Mouse (Mus musculus): ENCODE measurements around the gene Cd276. TPM values are rescaled to one million over a fixed set of nuclear protein-coding genes. Genes with fewer than 3 reads are reported as not detected.

The Cd276 gene
- polyA plus RNA-seq, 1 experiment: 4.8 TPM

- WGBS: 60% methylated on average over 3 of the region's 3 CpGs
- H3K27me3 ChIP-seq (ENCODE audit: control insufficient read depth, insufficient read depth, low read length): no peaks in the 10 kb centered on the region
These were observed 5.5 kb downstream of the Cd276 start for GRCm38 (mm10) chr9:58549694-58550093.

GRCm38 (mm10) chr9:58548897-58549296, 6.3 kb downstream of the Cd276 start:
- no peaks in the 10 kb centered on the region for H3K27me3 ChIP-seq (ENCODE audit: control insufficient read depth, insufficient read depth, low read length)
- TF ChIP-seq POLR2A (IDR thresholded peaks at IDR 0.05; ENCODE audit: low read depth, low read length) (no peak), CTCF (IDR thresholded peaks at IDR 0.05; ENCODE audit: extremely low read depth, insufficient read length, insufficient replicate concordance, low read depth, low read length) (no peak)
- H3K36me3 ChIP-seq (ENCODE audit: control insufficient read depth, insufficient read depth, low read length): no peaks in the 10 kb centered on the region
- no peaks in the 10 kb centered on the region for H3K4me1 ChIP-seq (ENCODE audit: control insufficient read depth, insufficient read depth, insufficient read length, low read length)
- no peak overlapping the region for H3K27ac ChIP-seq (ENCODE audit: insufficient read depth, low read depth, low read length)
- WGBS: 75% methylated on average over 4 of the region's 4 CpGs
- H3K4me3 ChIP-seq (ENCODE audit: low read depth, low read length): no peak overlapping the region

More at GRCm38 (mm10) chr9:58549694-58550093, 5.5 kb downstream of the Cd276 start:
- no peak for TF ChIP-seq POLR2A (IDR thresholded peaks at IDR 0.05; ENCODE audit: low read depth, low read length)
- no peak for TF ChIP-seq CTCF (IDR thresholded peaks at IDR 0.05; ENCODE audit: extremely low read depth, insufficient read length, insufficient replicate concordance, low read depth, low read length)
- no peak overlapping the region for H3K4me3 ChIP-seq (ENCODE audit: low read depth, low read length)
- H3K4me1 ChIP-seq (ENCODE audit: control insufficient read depth, insufficient read depth, insufficient read length, low read length): peaks cover 4% of the 10 kb centered on the region; the same call in 1 of the 2 replicates
- no peak overlapping the region for H3K27ac ChIP-seq (ENCODE audit: insufficient read depth, low read depth, low read length)
- H3K36me3 ChIP-seq (ENCODE audit: control insufficient read depth, insufficient read depth, low read length): no peaks in the 10 kb centered on the region

GRCm38 (mm10) chr9:58546630-58547360, 8.4 kb downstream of the Cd276 start:
- no peak for TF ChIP-seq POLR2A (IDR thresholded peaks at IDR 0.05; ENCODE audit: low read depth, low read length)
- TF ChIP-seq CTCF (IDR thresholded peaks at IDR 0.05; ENCODE audit: extremely low read depth, insufficient read length, insufficient replicate concordance, low read depth, low read length): no peak
- Histone ChIP-seq H3K27ac (ENCODE audit: insufficient read depth, low read depth, low read length) (no peak overlapping the region), H3K36me3 (ENCODE audit: control insufficient read depth, insufficient read depth, low read length) (no peaks in the 10 kb centered on the region), H3K27me3 (ENCODE audit: control insufficient read depth, insufficient read depth, low read length) (no peaks in the 10 kb centered on the region), H3K4me3 (ENCODE audit: low read depth, low read length) (no peak overlapping the region), H3K4me1 (ENCODE audit: control insufficient read depth, insufficient read depth, insufficient read length, low read length) (peaks cover 4% of the 10 kb centered on the region)
- 86% methylated on average over 11 of the region's 11 CpGs for WGBS

GRCm38 (mm10) chr9:58545428-58545827, 9.8 kb downstream of the Cd276 start:
- H3K27ac ChIP-seq (ENCODE audit: insufficient read depth, low read depth, low read length): no peak overlapping the region; the same call in 1 of the 2 replicates
- no peaks in the 10 kb centered on the region for H3K36me3 ChIP-seq (ENCODE audit: control insufficient read depth, insufficient read depth, low read length)
- 79% methylated on average over 6 of the region's 6 CpGs for WGBS
- no peak for TF ChIP-seq POLR2A (IDR thresholded peaks at IDR 0.05; ENCODE audit: low read depth, low read length)
- TF ChIP-seq CTCF (IDR thresholded peaks at IDR 0.05; ENCODE audit: extremely low read depth, insufficient read length, insufficient replicate concordance, low read depth, low read length): no peak
- no peak overlapping the region for H3K4me3 ChIP-seq (ENCODE audit: low read depth, low read length)
- H3K27me3 ChIP-seq (ENCODE audit: control insufficient read depth, insufficient read depth, low read length): no peaks in the 10 kb centered on the region
- H3K4me1 ChIP-seq (ENCODE audit: control insufficient read depth, insufficient read depth, insufficient read length, low read length): peaks cover 10% of the 10 kb centered on the region

GRCm38 (mm10) chr9:58544879-58545324, 10.3 kb downstream of the Cd276 start:
- TF ChIP-seq CTCF (IDR thresholded peaks at IDR 0.05; ENCODE audit: extremely low read depth, insufficient read length, insufficient replicate concordance, low read depth, low read length): no peak
- TF ChIP-seq POLR2A (IDR thresholded peaks at IDR 0.05; ENCODE audit: low read depth, low read length): no peak
- H3K4me1 ChIP-seq (ENCODE audit: control insufficient read depth, insufficient read depth, insufficient read length, low read length): peaks cover 10% of the 10 kb centered on the region
- WGBS: 52% methylated on average over 4 of the region's 4 CpGs
- H3K27ac ChIP-seq (ENCODE audit: insufficient read depth, low read depth, low read length): no peak overlapping the region; the same call in 1 of the 2 replicates
- peak overlapping the region; percentile 27; the same call in 1 of the 2 replicates for H3K4me3 ChIP-seq (ENCODE audit: low read depth, low read length)
- H3K27me3 ChIP-seq (ENCODE audit: control insufficient read depth, insufficient read depth, low read length): no peaks in the 10 kb centered on the region
- H3K36me3 ChIP-seq (ENCODE audit: control insufficient read depth, insufficient read depth, low read length): no peaks in the 10 kb centered on the region

- WGBS: 4% methylated on average over 6 of the region's 6 CpGs
- TF ChIP-seq POLR2A (IDR thresholded peaks at IDR 0.05; ENCODE audit: low read depth, low read length): no peak
- TF ChIP-seq CTCF (IDR thresholded peaks at IDR 0.05; ENCODE audit: extremely low read depth, insufficient read length, insufficient replicate concordance, low read depth, low read length): no peak
- Histone ChIP-seq H3K4me3 (ENCODE audit: low read depth, low read length) (no peak overlapping the region), H3K4me1 (ENCODE audit: control insufficient read depth, insufficient read depth, insufficient read length, low read length) (peaks cover 10% of the 10 kb centered on the region), H3K27ac (ENCODE audit: insufficient read depth, low read depth, low read length) (no peak overlapping the region), H3K36me3 (ENCODE audit: control insufficient read depth, insufficient read depth, low read length) (peaks cover under 1% of the 10 kb centered on the region; the same call in 1 of the 2 replicates), H3K27me3 (ENCODE audit: control insufficient read depth, insufficient read depth, low read length) (no peaks in the 10 kb centered on the region)
These were observed 13.3 kb downstream of the Cd276 start for GRCm38 (mm10) chr9:58541895-58542338.

GRCm38 (mm10) chr9:58539886-58540285, 15.4 kb downstream of the Cd276 start:
- Histone ChIP-seq H3K4me1 (ENCODE audit: control insufficient read depth, insufficient read depth, insufficient read length, low read length) (peaks cover 10% of the 10 kb centered on the region), H3K4me3 (ENCODE audit: low read depth, low read length) (no peak overlapping the region), H3K36me3 (ENCODE audit: control insufficient read depth, insufficient read depth, low read length) (peaks cover 2% of the 10 kb centered on the region; the same call in 1 of the 2 replicates), H3K27ac (ENCODE audit: insufficient read depth, low read depth, low read length) (no peak overlapping the region), H3K27me3 (ENCODE audit: control insufficient read depth, insufficient read depth, low read length) (no peaks in the 10 kb centered on the region)
- WGBS: 49% methylated on average over 5 of the region's 5 CpGs
- TF ChIP-seq POLR2A (IDR thresholded peaks at IDR 0.05; ENCODE audit: low read depth, low read length) (no peak), CTCF (IDR thresholded peaks at IDR 0.05; ENCODE audit: extremely low read depth, insufficient read length, insufficient replicate concordance, low read depth, low read length) (no peak)
